Mouse (Mus musculus): ENCODE measurements around the gene Nlgn2. TPM values are rescaled to one million over a fixed set of nuclear protein-coding genes. Genes with fewer than 3 reads are reported as not detected.
A peak's percentile ranks its signal among the peaks of the same experiment; 100 is the strongest.

Gene Nlgn2
- total RNA-seq, 2 experiments from 2014 or later, result 192 to 219 TPM

GRCm38 (mm10) chr11:69833554-69833953 is 4.0 kb downstream of the Nlgn2 start:
- DNase-seq (ENCODE audit: extremely low spot score in 1 of 2, low spot score in 1 of 2), result no peak

GRCm38 (mm10) chr11:69828832-69829231 is 8.8 kb downstream of the Nlgn2 start:
- no peak for DNase-seq (ENCODE audit: extremely low spot score in 1 of 2, low spot score in 1 of 2)

- no peak for DNase-seq (ENCODE audit: extremely low spot score in 1 of 2, low spot score in 1 of 2)
Observed at GRCm38 (mm10) chr11:69823456-69823855, 14.1 kb downstream of the Nlgn2 start.

GRCm38 (mm10) chr11:69822080-69822479 is 15.5 kb downstream of the Nlgn2 start, which contains the start of gene Spem1:
Gene Spem1 (minus strand): TSS chr11:69822180.
- no peak for DNase-seq (ENCODE audit: extremely low spot score in 1 of 2, low spot score in 1 of 2)

GRCm38 (mm10) chr11:69818871-69819270 is 18.7 kb downstream of the Nlgn2 start:
- no peak for DNase-seq (ENCODE audit: extremely low spot score in 1 of 2, low spot score in 1 of 2)

GRCm38 (mm10) chr11:69818365-69818764 is 19.2 kb downstream of the Nlgn2 start, which contains the start of gene Spem2:
Gene Spem2 (minus strand): TSS chr11:69818465.
- DNase-seq (ENCODE audit: extremely low spot score in 1 of 2, low spot score in 1 of 2), result no peak

GRCm38 (mm10) chr11:69816520-69816919 is 21.1 kb downstream of the Nlgn2 start:
- no peak for DNase-seq (ENCODE audit: extremely low spot score in 1 of 2, low spot score in 1 of 2)

GRCm38 (mm10) chr11:69815155-69815554 is 22.4 kb downstream of the Nlgn2 start, which contains the start of gene Gm39566:
Gene Gm39566 (minus strand): TSS chr11:69815298.
- no peak for DNase-seq (ENCODE audit: extremely low spot score in 1 of 2, low spot score in 1 of 2)

GRCm38 (mm10) chr11:69810280-69810679 is 27.3 kb downstream of the Nlgn2 start:
- DNase-seq (ENCODE audit: extremely low spot score in 1 of 2, low spot score in 1 of 2), result no peak

GRCm38 (mm10) chr11:69807641-69808040 is 29.9 kb downstream of the Nlgn2 start:
- DNase-seq (ENCODE audit: extremely low spot score in 1 of 2, low spot score in 1 of 2), result no peak

- DNase-seq (ENCODE audit: extremely low spot score in 1 of 2, low spot score in 1 of 2), result no peak
Observed at GRCm38 (mm10) chr11:69806378-69806777, 31.2 kb downstream of the Nlgn2 start.

GRCm38 (mm10) chr11:69804972-69805909 is 32.3 kb downstream of the Nlgn2 start, which contains the start of gene Tmem102:
Gene Tmem102 (minus strand): TSS chr11:69805624.
- DNase-seq (ENCODE audit: extremely low spot score in 1 of 2, low spot score in 1 of 2), result no peak

- no peak for DNase-seq (ENCODE audit: extremely low spot score in 1 of 2, low spot score in 1 of 2)
Observed at GRCm38 (mm10) chr11:69804652-69804940, 33.0 kb downstream of the Nlgn2 start.

- DNase-seq (ENCODE audit: extremely low spot score in 1 of 2, low spot score in 1 of 2), result peak; percentile 46 to 51
Observed at GRCm38 (mm10) chr11:69803786-69804651, 33.6 kb downstream of the Nlgn2 start.

- DNase-seq (ENCODE audit: extremely low spot score in 1 of 2, low spot score in 1 of 2), result no peak
Observed at GRCm38 (mm10) chr11:69803328-69803727, 34.3 kb downstream of the Nlgn2 start.

GRCm38 (mm10) chr11:69802648-69803105 is 34.9 kb downstream of the Nlgn2 start:
- peak; percentile 74 to 80 for DNase-seq (ENCODE audit: extremely low spot score in 1 of 2, low spot score in 1 of 2)

- DNase-seq (ENCODE audit: extremely low spot score in 1 of 2, low spot score in 1 of 2), result no peak
Observed at GRCm38 (mm10) chr11:69801379-69801977, 36.1 kb downstream of the Nlgn2 start, which contains the start of gene Fgf11. Gene Fgf11 (minus strand): TSS chr11:69801857.

GRCm38 (mm10) chr11:69800392-69801197 is 37.0 kb downstream of the Nlgn2 start:
- DNase-seq (ENCODE audit: extremely low spot score in 1 of 2, low spot score in 1 of 2), result peak; percentile 40 to 47

GRCm38 (mm10) chr11:69800138-69800391 is 37.5 kb downstream of the Nlgn2 start:
- peak in 1 of 2 experiments; percentile 46 for DNase-seq (ENCODE audit: extremely low spot score in 1 of 2, low spot score in 1 of 2)

All from layer of hippocampus, postnatal 25 days (tissue).